8 mouse cellular contexts compared by ENCODE assay signal in genomic region chr5:129715326-129715861, GRCm38 (mm10). TPM values are rescaled to one million over a fixed set of nuclear protein-coding genes. Genes with fewer than 3 reads are reported as not detected.
A peak's percentile ranks its signal among the peaks of the same experiment; 100 is the strongest.
DNase-seq lines count a peak whose midpoint lies in the region; ATAC-seq lines count a peak whose summit lies in the region.

Mrps17 (plus strand) TSS chr5:129715497.

- H3K4me2 ChIP-seq in lung, embryonic 16.5 days (ENCODE audit: low read depth, low read length), result peak within 1 kb of the TSS; percentile 79

- peaks cover 31% of the 10 kb centered on the region for H3K36me3 ChIP-seq in lung, embryonic 16.5 days (ENCODE audit: control insufficient read depth, insufficient read depth, low read length)

- peak; percentile 92 for DNase-seq in MEL-GATA-1-ER (ENCODE audit: extremely low read depth, low read depth)
- DNase-seq in cerebellum, adult 8-10 months, result peak; percentile 91
- DNase-seq in forelimb bud, embryonic 11.5 days (ENCODE audit: low read depth, low spot score), result peak; percentile 92
- DNase-seq in layer of hippocampus, adult 9-10 months (ENCODE audit: low spot score), result peak; percentile 75
- peak; percentile 76 for DNase-seq in ovary, postnatal 10 days (ENCODE audit: low spot score)
- DNase-seq in thymus, postnatal 10 days (ENCODE audit: low spot score in 2 of 2), result peak; percentile 86 to 87

- peak within 1 kb of the TSS; percentile 38; the same call in 1 of the 2 replicates for H3K27ac ChIP-seq in lung, embryonic 16.5 days (ENCODE audit: low read length)

- H3K9ac ChIP-seq in lung, embryonic 16.5 days (ENCODE audit: low read length), result peak within 1 kb of the TSS; percentile 83

- H3K9me3 ChIP-seq in lung, embryonic 16.5 days (ENCODE audit: control insufficient read depth, low read length), result no peaks in the 10 kb centered on the region

- no peaks in the 10 kb centered on the region for H3K27me3 ChIP-seq in lung, embryonic 16.5 days (ENCODE audit: control insufficient read depth, insufficient read depth, low read depth, low read length)

- H3K4me1 ChIP-seq in lung, embryonic 16.5 days (replicated peaks; ENCODE audit: control insufficient read depth, insufficient read depth, low read length), result peaks cover 6% of the 10 kb centered on the region

- peak within 1 kb of the TSS; percentile 76 for H3K4me3 ChIP-seq in lung, embryonic 16.5 days (ENCODE audit: low read length)

- WGBS in lung, embryonic 16.5 days, result 0% methylated on average over 33 of the region's 33 CpGs

- ATAC-seq in hematopoietic stem cell, adult 5-6 weeks (replicated peaks in 1 of 2; ENCODE audit: insufficient read depth in 1 of 2, low FRiP score in 2 of 2, low TSS enrichment in 1 of 2, low read depth in 1 of 2, poor library complexity in 2 of 2, severe bottlenecking in 2 of 2), result peak; percentile 98 to 99
- peak; percentile 99 for ATAC-seq in lung, embryonic 16.5 days (ENCODE audit: low read depth)

RNA-seq across cellular contexts. Expression of gene Mrps17, which starts in this region (rescaled TPM):
- total RNA-seq in hematopoietic stem cell, adult 5-6 weeks (2017), result 91.5 and 92.3 TPM in 2 replicates
- polyA plus RNA-seq in lung, embryonic 16.5 days (2015; fragmentation: Nextera tagmentation; extraction: Ambion mirVana), result 164 and 173 TPM in 2 replicates

Comparison
In these comparisons a context has a peak if more than half of its experiments do, and no peak if none do; other contexts are left out.
1. Peak in every context shown above with its lines: DNase-seq, ATAC-seq, H3K4me3 ChIP-seq and H3K27ac ChIP-seq.